Mouse (Mus musculus): ENCODE data around the gene Syce2. TPM values are rescaled to one million over a fixed set of nuclear protein-coding genes. Genes with fewer than 3 reads are reported as not detected.
A peak's percentile ranks its signal among the peaks of the same experiment; 100 is the strongest.

Gene Syce2
- polyA plus RNA-seq, 1 experiment from 2014 or later = 63.7 TPM

DNA sequence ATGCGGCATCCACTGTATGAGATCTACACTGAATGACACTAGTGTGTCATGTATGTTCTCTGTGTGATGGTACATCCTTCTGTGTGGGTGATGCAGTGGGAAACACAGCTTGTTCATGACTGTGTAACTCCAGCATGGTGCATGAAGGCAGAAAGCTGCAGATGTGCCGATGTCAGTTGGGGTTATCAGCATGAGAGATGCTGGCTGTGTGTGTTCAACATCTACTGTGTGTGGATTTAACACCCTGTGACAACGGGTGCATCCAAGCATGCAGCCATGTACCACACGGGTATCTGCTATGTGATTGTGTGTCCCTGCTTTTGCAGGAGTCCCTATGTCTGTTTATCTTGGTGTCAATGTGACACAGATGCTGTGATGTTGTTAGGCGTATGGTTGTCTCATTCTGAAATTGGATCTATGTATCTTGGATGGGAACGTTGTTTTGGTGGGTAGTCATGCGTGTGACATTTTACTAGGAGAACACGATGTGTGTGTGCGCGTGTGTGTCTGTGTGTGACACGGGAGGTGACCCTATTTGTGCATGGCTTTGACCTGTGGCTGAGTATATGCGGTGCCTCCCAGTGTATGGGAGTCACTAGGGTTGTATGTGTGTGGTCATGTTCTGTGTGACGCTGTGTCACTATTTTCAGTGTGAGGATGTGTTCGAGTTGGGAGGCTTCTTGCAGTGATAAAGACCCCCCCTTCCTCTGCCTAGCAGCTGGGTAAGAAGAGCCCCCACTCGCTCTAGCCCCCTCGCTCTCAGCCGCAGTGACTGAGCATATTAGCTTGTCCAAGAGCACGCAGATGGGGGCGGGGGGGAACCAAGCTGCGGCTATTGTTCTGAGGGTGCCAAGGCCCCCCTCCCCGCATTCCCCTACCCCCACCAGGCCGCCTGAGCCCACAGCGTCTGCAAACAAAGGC is 64.4 kb downstream of the Syce2 start:
- Histone ChIP-seq H3K36me3 (no peaks in the 10 kb centered on the region), H3K9ac (no peak overlapping the region), H3K27me3 (replicated peaks) (peaks cover 50% of the 10 kb centered on the region), H3K4me1 (peaks cover 12% of the 10 kb centered on the region), H3K4me2 (peak overlapping the region; percentile 77), H3K9me3 (no peaks in the 10 kb centered on the region), H3K27ac (no peak overlapping the region), H3K4me3 (replicated peaks) (peak overlapping the region; percentile 40)
- ATAC-seq (ENCODE audit: insufficient read depth, low FRiP score, low read depth) = no peak
- 24% methylated on average over 23 of the region's 23 CpGs for WGBS

- Histone ChIP-seq H3K4me1 (peaks cover 12% of the 10 kb centered on the region), H3K27ac (no peak within 1 kb of the TSS), H3K27me3 (replicated peaks) (peaks cover 44% of the 10 kb centered on the region), H3K4me2 (peak within 1 kb of the TSS; percentile 77), H3K36me3 (no peaks in the 10 kb centered on the region), H3K9ac (no peak within 1 kb of the TSS), H3K4me3 (replicated peaks) (peak within 1 kb of the TSS; percentile 40), H3K9me3 (no peaks in the 10 kb centered on the region)
- ATAC-seq (ENCODE audit: insufficient read depth, low FRiP score, low read depth) = 0 out of 2 replicates have a peak, but pooled peaks have one; percentile 37
- under 1% methylated on average over 49 of the region's 50 CpGs for WGBS
Measured at GRCm38 (mm10) chr8:84936962-84937546, 65.1 kb downstream of the Syce2 start, which contains the start of gene Mast1. TSS of gene Mast1 (minus strand) at chr8:84937359.

Small RNA genes within 50 kb of the gene (microRNA-seq; reads per million reads assigned to microRNA genes)
- gene Gm24197 (not detected), gene Mir7069 (2.1 reads per million, percentile 4 among the genes with 10 or more reads in this experiment)

Other genes starting within 250 kb of the Syce2 start
- 86.4 and 90.3 TPM in 2 replicates for gene Ier2, start 209.3 kb upstream of the Syce2 start, polyA plus RNA-seq (2015; fragmentation: Nextera tagmentation; extraction: Ambion mirVana)
- 56.2 and 63.9 TPM in 2 replicates for gene Trmt1, start 185.8 kb upstream of the Syce2 start, polyA plus RNA-seq (2015; fragmentation: Nextera tagmentation; extraction: Ambion mirVana)
- 15.8 and 17.4 TPM in 2 replicates for gene Nacc1, start 184.2 kb upstream of the Syce2 start, polyA plus RNA-seq (2015; fragmentation: Nextera tagmentation; extraction: Ambion mirVana)
- 7.1 and 9.7 TPM in 2 replicates for gene Lyl1, start 170.7 kb upstream of the Syce2 start, polyA plus RNA-seq (2015; fragmentation: Nextera tagmentation; extraction: Ambion mirVana)
- 3.5 and 4.1 TPM in 2 replicates for gene G430095P16Rik, start 149.1 kb upstream of the Syce2 start, polyA plus RNA-seq (2015; fragmentation: Nextera tagmentation; extraction: Ambion mirVana)
- gene Nfix, start 71.8 kb upstream of the Syce2 start, polyA plus RNA-seq (2015; fragmentation: Nextera tagmentation; extraction: Ambion mirVana) = 28.7 and 29.3 TPM in 2 replicates
- 6.3 and 6.9 TPM in 2 replicates for gene Dand5, start 49.3 kb upstream of the Syce2 start, polyA plus RNA-seq (2015; fragmentation: Nextera tagmentation; extraction: Ambion mirVana)
- 52.7 and 54.5 TPM in 2 replicates for gene Gadd45gip1, start 40.6 kb upstream of the Syce2 start, polyA plus RNA-seq (2015; fragmentation: Nextera tagmentation; extraction: Ambion mirVana)
- 115 and 130 TPM in 2 replicates for gene Rad23a, start 31.4 kb upstream of the Syce2 start, polyA plus RNA-seq (2015; fragmentation: Nextera tagmentation; extraction: Ambion mirVana)
- 938 and 1,051 TPM in 2 replicates for gene Calr, start 25.2 kb upstream of the Syce2 start, polyA plus RNA-seq (2015; fragmentation: Nextera tagmentation; extraction: Ambion mirVana)
- 89.5 and 90.1 TPM in 2 replicates for gene Farsa, start 15.1 kb upstream of the Syce2 start, polyA plus RNA-seq (2015; fragmentation: Nextera tagmentation; extraction: Ambion mirVana)
- 42.6 and 45.9 TPM in 2 replicates for gene Gcdh, start 21.8 kb downstream of the Syce2 start, polyA plus RNA-seq (2015; fragmentation: Nextera tagmentation; extraction: Ambion mirVana)
- 14.8 and 39.3 TPM in 2 replicates for gene Klf1, start 29.8 kb downstream of the Syce2 start, polyA plus RNA-seq (2015; fragmentation: Nextera tagmentation; extraction: Ambion mirVana)
- 12.3 and 14.2 TPM in 2 replicates for gene Dnase2a, start 36.4 kb downstream of the Syce2 start, polyA plus RNA-seq (2015; fragmentation: Nextera tagmentation; extraction: Ambion mirVana)
- gene Mast1, start 65.2 kb downstream of the Syce2 start, polyA plus RNA-seq (2015; fragmentation: Nextera tagmentation; extraction: Ambion mirVana) = 1.9 and 2.2 TPM in 2 replicates
- gene Rtbdn, start 74.9 kb downstream of the Syce2 start, polyA plus RNA-seq (2015; fragmentation: Nextera tagmentation; extraction: Ambion mirVana) = 0.28 and 0.64 TPM in 2 replicates
- not detected in 2 replicates for gene Gm49661, start 97.3 kb downstream of the Syce2 start, polyA plus RNA-seq (2015; fragmentation: Nextera tagmentation; extraction: Ambion mirVana)
- 637 and 677 TPM in 2 replicates for gene Prdx2, start 97.5 kb downstream of the Syce2 start, polyA plus RNA-seq (2015; fragmentation: Nextera tagmentation; extraction: Ambion mirVana)
- 112 and 113 TPM in 2 replicates for gene Rnaseh2a, start 97.7 kb downstream of the Syce2 start, polyA plus RNA-seq (2015; fragmentation: Nextera tagmentation; extraction: Ambion mirVana)
- gene Junb, start 106.6 kb downstream of the Syce2 start, polyA plus RNA-seq (2015; fragmentation: Nextera tagmentation; extraction: Ambion mirVana) = 33.4 and 49.6 TPM in 2 replicates
- gene Hook2, start 118.5 kb downstream of the Syce2 start, polyA plus RNA-seq (2015; fragmentation: Nextera tagmentation; extraction: Ambion mirVana) = 46.3 and 51.1 TPM in 2 replicates
- gene Best2, start 142.4 kb downstream of the Syce2 start, polyA plus RNA-seq (2015; fragmentation: Nextera tagmentation; extraction: Ambion mirVana) = 0.23 and 0.49 TPM in 2 replicates
- 108 and 115 TPM in 2 replicates for gene Asna1, start 153.2 kb downstream of the Syce2 start, polyA plus RNA-seq (2015; fragmentation: Nextera tagmentation; extraction: Ambion mirVana)
- gene Trir, start 154.7 kb downstream of the Syce2 start, polyA plus RNA-seq (2015; fragmentation: Nextera tagmentation; extraction: Ambion mirVana) = 104 and 132 TPM in 2 replicates
- gene Tnpo2, start 164.8 kb downstream of the Syce2 start, polyA plus RNA-seq (2015; fragmentation: Nextera tagmentation; extraction: Ambion mirVana) = 26.9 and 31.9 TPM in 2 replicates
- gene Fbxw9, start 187.9 kb downstream of the Syce2 start, polyA plus RNA-seq (2015; fragmentation: Nextera tagmentation; extraction: Ambion mirVana) = 29.0 and 29.4 TPM in 2 replicates
- 0.70 and 0.86 TPM in 2 replicates for gene Gm5741, start 195.9 kb downstream of the Syce2 start, polyA plus RNA-seq (2015; fragmentation: Nextera tagmentation; extraction: Ambion mirVana)
- 50.6 and 60.0 TPM in 2 replicates for gene Dhps, start 199.6 kb downstream of the Syce2 start, polyA plus RNA-seq (2015; fragmentation: Nextera tagmentation; extraction: Ambion mirVana)
- gene Wdr83os, start 208.6 kb downstream of the Syce2 start, polyA plus RNA-seq (2015; fragmentation: Nextera tagmentation; extraction: Ambion mirVana) = 131 and 142 TPM in 2 replicates
- 40.6 and 41.1 TPM in 2 replicates for gene Wdr83, start 209.2 kb downstream of the Syce2 start, polyA plus RNA-seq (2015; fragmentation: Nextera tagmentation; extraction: Ambion mirVana)
- 45.1 and 55.7 TPM in 2 replicates for gene Man2b1, start 211.2 kb downstream of the Syce2 start, polyA plus RNA-seq (2015; fragmentation: Nextera tagmentation; extraction: Ambion mirVana)